Mouse (Mus musculus): ENCODE measurements at regions not wholly inside any gene's neighbourhood (a gene's known extent, or its start where the extent isn't known, plus 50 kb on each side); places are given as distances from the start of the nearest gene placed in this dataset.
A peak's percentile ranks its signal among the peaks of the same experiment; 100 is the strongest.

GRCm38 (mm10) chr16:29844706-29845596, 219.2 kb upstream of the Hes1 start:
- peaks cover 6% of the 10 kb centered on the region; the same call in 1 of the 2 replicates for H3K4me1 ChIP-seq (ENCODE audit: insufficient read depth, low read depth, low read length)
- H3K9ac ChIP-seq (replicated peaks; ENCODE audit: low read depth): no peak overlapping the region
- no peaks in the 10 kb centered on the region for H3K9me3 ChIP-seq (ENCODE audit: low read length)
- no peaks in the 10 kb centered on the region for H3K27me3 ChIP-seq (replicated peaks; ENCODE audit: insufficient read depth, low read length)
- H3K27ac ChIP-seq (ENCODE audit: low read length): no peak overlapping the region
- peak; percentile 68 for ATAC-seq
- 46% methylated on average over 11 of the region's 12 CpGs for WGBS
- H3K36me3 ChIP-seq (ENCODE audit: insufficient read depth, low read length): no peaks in the 10 kb centered on the region
- TF ChIP-seq EP300 (IDR thresholded peaks at IDR 0.05): no peak
- 0 out of 2 replicates have a peak, but pooled peaks have one; percentile 8 for TF ChIP-seq CTCF (IDR thresholded peaks at IDR 0.05)
- DNase-seq (ENCODE audit: low spot score): peak; percentile 39
- no peak overlapping the region for H3K4me2 ChIP-seq (replicated peaks; ENCODE audit: low read depth, low read length)
- H3K4me3 ChIP-seq (ENCODE audit: low read depth, low read length): no peak overlapping the region

- H3K36me3 ChIP-seq (ENCODE audit: insufficient read depth, low read length): no peaks in the 10 kb centered on the region
- H3K9ac ChIP-seq (replicated peaks; ENCODE audit: low read depth): no peak overlapping the region
- peak; percentile 63 for ATAC-seq
- DNase-seq (ENCODE audit: low spot score): peak; percentile 69
- no peak overlapping the region for H3K27ac ChIP-seq (ENCODE audit: low read length)
- TF ChIP-seq EP300 (IDR thresholded peaks at IDR 0.05) (no peak), CTCF (IDR thresholded peaks at IDR 0.05) (no peak)
- H3K4me3 ChIP-seq (ENCODE audit: low read depth, low read length): no peak overlapping the region
- no peaks in the 10 kb centered on the region for H3K27me3 ChIP-seq (replicated peaks; ENCODE audit: insufficient read depth, low read length)
- 28% methylated on average over 8 of the region's 8 CpGs for WGBS
- no peak overlapping the region for H3K4me2 ChIP-seq (replicated peaks; ENCODE audit: low read depth, low read length)
- no peaks in the 10 kb centered on the region for H3K9me3 ChIP-seq (ENCODE audit: low read length)
- peaks cover 6% of the 10 kb centered on the region; the same call in 1 of the 2 replicates for H3K4me1 ChIP-seq (ENCODE audit: insufficient read depth, low read depth, low read length)
Observed at GRCm38 (mm10) chr16:29845597-29845986, 218.6 kb upstream of the Hes1 start.

GRCm38 (mm10) chr16:29847059-29847458, 217.1 kb upstream of the Hes1 start:
- no peak overlapping the region for H3K27ac ChIP-seq (ENCODE audit: low read length)
- no peak for TF ChIP-seq CTCF (IDR thresholded peaks at IDR 0.05)
- TF ChIP-seq EP300 (IDR thresholded peaks at IDR 0.05): no peak
- DNase-seq (ENCODE audit: low spot score): no peak
- H3K27me3 ChIP-seq (replicated peaks; ENCODE audit: insufficient read depth, low read length): no peaks in the 10 kb centered on the region
- no peak overlapping the region for H3K4me2 ChIP-seq (replicated peaks; ENCODE audit: low read depth, low read length)
- no peaks in the 10 kb centered on the region for H3K36me3 ChIP-seq (ENCODE audit: insufficient read depth, low read length)
- ATAC-seq: no peak
- WGBS: 18% methylated on average over 1 of the region's 1 CpGs
- H3K4me3 ChIP-seq (ENCODE audit: low read depth, low read length): no peak overlapping the region
- peaks cover 6% of the 10 kb centered on the region; the same call in 1 of the 2 replicates for H3K4me1 ChIP-seq (ENCODE audit: insufficient read depth, low read depth, low read length)
- H3K9ac ChIP-seq (replicated peaks; ENCODE audit: low read depth): no peak overlapping the region
- H3K9me3 ChIP-seq (ENCODE audit: low read length): no peaks in the 10 kb centered on the region

GRCm38 (mm10) chr16:29847734-29848133, 216.4 kb upstream of the Hes1 start:
- TF ChIP-seq EP300 (IDR thresholded peaks at IDR 0.05) (no peak), CTCF (IDR thresholded peaks at IDR 0.05) (no peak)
- ATAC-seq (no peak), DNase-seq (ENCODE audit: low spot score) (no peak)
- WGBS: 66% methylated on average over 4 of the region's 4 CpGs
- peaks cover 6% of the 10 kb centered on the region; the same call in 1 of the 2 replicates for H3K4me1 ChIP-seq (ENCODE audit: insufficient read depth, low read depth, low read length)
- H3K27ac ChIP-seq (ENCODE audit: low read length): no peak overlapping the region
- H3K9me3 ChIP-seq (ENCODE audit: low read length): no peaks in the 10 kb centered on the region
- no peaks in the 10 kb centered on the region for H3K36me3 ChIP-seq (ENCODE audit: insufficient read depth, low read length)
- H3K9ac ChIP-seq (replicated peaks; ENCODE audit: low read depth): no peak overlapping the region
- H3K4me3 ChIP-seq (ENCODE audit: low read depth, low read length): no peak overlapping the region
- no peaks in the 10 kb centered on the region for H3K27me3 ChIP-seq (replicated peaks; ENCODE audit: insufficient read depth, low read length)
- H3K4me2 ChIP-seq (replicated peaks; ENCODE audit: low read depth, low read length): no peak overlapping the region

- Histone ChIP-seq H3K4me2 (replicated peaks; ENCODE audit: low read depth, low read length) (no peak overlapping the region), H3K27me3 (replicated peaks; ENCODE audit: insufficient read depth, low read length) (no peaks in the 10 kb centered on the region), H3K4me3 (ENCODE audit: low read depth, low read length) (no peak overlapping the region), H3K9ac (replicated peaks; ENCODE audit: low read depth) (no peak overlapping the region), H3K9me3 (ENCODE audit: low read length) (no peaks in the 10 kb centered on the region), H3K27ac (ENCODE audit: low read length) (no peak overlapping the region), H3K4me1 (ENCODE audit: insufficient read depth, low read depth, low read length) (peaks cover 6% of the 10 kb centered on the region; the same call in 1 of the 2 replicates), H3K36me3 (ENCODE audit: insufficient read depth, low read length) (no peaks in the 10 kb centered on the region)
- 84% methylated on average over 12 of the region's 12 CpGs for WGBS
- TF ChIP-seq EP300 (IDR thresholded peaks at IDR 0.05) (no peak), CTCF (IDR thresholded peaks at IDR 0.05) (peak; percentile 17; the same call in 1 of the 2 replicates)
- no peak for ATAC-seq
- no peak for DNase-seq (ENCODE audit: low spot score)
Observed at GRCm38 (mm10) chr16:29848527-29848926, 215.7 kb upstream of the Hes1 start.

- H3K9me3 ChIP-seq (ENCODE audit: low read length): no peaks in the 10 kb centered on the region
- H3K9ac ChIP-seq (replicated peaks; ENCODE audit: low read depth): no peak overlapping the region
- H3K36me3 ChIP-seq (ENCODE audit: insufficient read depth, low read length): no peaks in the 10 kb centered on the region
- 77% methylated on average over 7 of the region's 7 CpGs for WGBS
- no peak overlapping the region for H3K4me2 ChIP-seq (replicated peaks; ENCODE audit: low read depth, low read length)
- no peak overlapping the region for H3K27ac ChIP-seq (ENCODE audit: low read length)
- no peak overlapping the region for H3K4me3 ChIP-seq (ENCODE audit: low read depth, low read length)
- H3K4me1 ChIP-seq (ENCODE audit: insufficient read depth, low read depth, low read length): peaks cover 6% of the 10 kb centered on the region; the same call in 1 of the 2 replicates
- H3K27me3 ChIP-seq (replicated peaks; ENCODE audit: insufficient read depth, low read length): no peaks in the 10 kb centered on the region
- DNase-seq (ENCODE audit: low spot score): no peak
- ATAC-seq: no peak
- no peak for TF ChIP-seq CTCF (IDR thresholded peaks at IDR 0.05)
- TF ChIP-seq EP300 (IDR thresholded peaks at IDR 0.05): no peak
Observed at GRCm38 (mm10) chr16:29849511-29849910, 214.7 kb upstream of the Hes1 start.
